Mouse (Mus musculus): ENCODE data around the gene Pagr1b. TPM values are rescaled to one million over a fixed set of nuclear protein-coding genes. Genes with fewer than 3 reads are reported as not detected.

The Pagr1b gene
- polyA plus RNA-seq, 1 experiment, result 17.6 TPM

DNA sequence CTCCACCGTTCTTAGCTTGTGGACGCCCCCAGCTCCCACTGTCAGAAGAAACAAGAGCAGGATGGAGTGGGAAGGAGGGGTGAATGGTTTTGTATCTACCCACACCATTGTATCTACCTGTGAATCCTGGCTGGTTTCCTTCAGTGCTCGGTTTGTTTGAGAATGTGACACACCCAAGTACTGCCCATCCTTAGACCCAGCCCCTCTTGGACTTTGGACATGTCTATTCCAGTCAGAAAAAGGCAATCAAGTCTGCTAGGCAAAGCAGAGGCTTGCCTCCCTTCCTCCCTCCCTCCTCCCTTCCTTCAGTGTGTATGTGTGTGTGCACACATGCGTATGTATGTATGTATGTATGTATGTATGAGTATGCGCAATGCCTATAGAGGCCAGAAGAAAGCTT is 12.7 kb downstream of the Pagr1b start:
- no peak overlapping the region for H3K27ac ChIP-seq (ENCODE audit: insufficient read depth, low read depth, low read length)
- peaks cover 22% of the 10 kb centered on the region for H3K4me1 ChIP-seq (ENCODE audit: control insufficient read depth, insufficient read depth, low read length)
- TF ChIP-seq POLR2A (IDR thresholded peaks at IDR 0.05; ENCODE audit: borderline replicate concordance, low read depth, low read length) (no peak), CTCF (IDR thresholded peaks at IDR 0.05; ENCODE audit: low read depth, low read length) (no peak)

DNA sequence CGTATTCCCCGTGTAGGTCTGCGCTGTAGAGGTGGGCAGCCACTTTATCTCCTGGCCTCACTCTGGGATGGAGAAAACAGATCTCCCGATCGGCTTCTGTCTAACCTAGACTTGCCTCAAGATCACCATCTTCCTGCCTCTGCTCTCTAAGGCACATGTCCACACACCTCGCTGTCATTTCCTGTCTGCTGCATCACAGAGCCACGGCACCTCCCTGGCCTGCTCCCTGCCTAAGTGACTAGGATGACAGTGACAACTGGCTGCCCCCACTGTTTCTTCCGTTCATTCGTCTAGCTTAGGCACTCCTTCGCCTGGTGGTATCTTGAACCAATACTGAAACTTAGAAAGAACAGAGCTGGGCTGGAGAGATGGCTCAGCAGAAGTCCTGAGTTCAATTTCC is 16.7 kb downstream of the Pagr1b start:
- Histone ChIP-seq H3K4me3 (ENCODE audit: insufficient read depth, low read length) (no peak overlapping the region), H3K4me1 (ENCODE audit: control insufficient read depth, insufficient read depth, low read length) (peaks cover 7% of the 10 kb centered on the region), H3K27ac (ENCODE audit: insufficient read depth, low read depth, low read length) (no peak overlapping the region)
- no peak for TF ChIP-seq CTCF (IDR thresholded peaks at IDR 0.05; ENCODE audit: low read depth, low read length)
- no peak for TF ChIP-seq POLR2A (IDR thresholded peaks at IDR 0.05; ENCODE audit: borderline replicate concordance, low read depth, low read length)

More for the DNA sequence above, 12.7 kb downstream of the Pagr1b start:
- H3K4me3 ChIP-seq (ENCODE audit: insufficient read depth, low read length), result no peak overlapping the region

DNA sequence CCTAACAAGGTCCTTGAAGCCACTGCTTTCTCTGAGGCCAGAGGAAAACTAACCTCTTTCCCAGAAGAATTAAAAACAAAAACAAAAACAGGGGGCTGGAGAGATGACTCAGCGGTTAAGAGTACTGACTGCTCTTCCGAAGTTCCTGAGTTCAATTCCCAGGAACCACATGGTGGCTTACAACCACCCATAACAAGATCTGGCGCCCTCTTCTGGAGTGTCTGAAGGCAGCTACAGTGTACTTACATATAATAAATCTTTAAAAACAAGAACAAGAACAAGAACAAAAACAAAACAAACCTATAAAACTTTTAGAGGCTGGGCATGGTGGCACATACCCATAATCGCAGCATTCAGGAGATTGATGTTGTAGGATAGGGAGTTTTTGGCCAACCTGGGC is 19.8 kb downstream of the Pagr1b start:
- H3K27ac ChIP-seq (ENCODE audit: insufficient read depth, low read depth, low read length), result no peak overlapping the region
- no peak for TF ChIP-seq CTCF (IDR thresholded peaks at IDR 0.05; ENCODE audit: low read depth, low read length)
- TF ChIP-seq POLR2A (IDR thresholded peaks at IDR 0.05; ENCODE audit: borderline replicate concordance, low read depth, low read length), result no peak
- H3K4me1 ChIP-seq (ENCODE audit: control insufficient read depth, insufficient read depth, low read length), result no peaks in the 10 kb centered on the region
- H3K4me3 ChIP-seq (ENCODE audit: insufficient read depth, low read length), result no peak overlapping the region

- Histone ChIP-seq H3K4me1 (ENCODE audit: control insufficient read depth, insufficient read depth, low read length) (no peaks in the 10 kb centered on the region), H3K4me3 (ENCODE audit: insufficient read depth, low read length) (no peak overlapping the region), H3K27ac (ENCODE audit: insufficient read depth, low read depth, low read length) (no peak overlapping the region)
- TF ChIP-seq POLR2A (IDR thresholded peaks at IDR 0.05; ENCODE audit: borderline replicate concordance, low read depth, low read length) (no peak), CTCF (IDR thresholded peaks at IDR 0.05; ENCODE audit: low read depth, low read length) (no peak)
Measured at GRCm38 (mm10) chr7:126988816-126989215, 27.5 kb downstream of the Pagr1b start.

DNA sequence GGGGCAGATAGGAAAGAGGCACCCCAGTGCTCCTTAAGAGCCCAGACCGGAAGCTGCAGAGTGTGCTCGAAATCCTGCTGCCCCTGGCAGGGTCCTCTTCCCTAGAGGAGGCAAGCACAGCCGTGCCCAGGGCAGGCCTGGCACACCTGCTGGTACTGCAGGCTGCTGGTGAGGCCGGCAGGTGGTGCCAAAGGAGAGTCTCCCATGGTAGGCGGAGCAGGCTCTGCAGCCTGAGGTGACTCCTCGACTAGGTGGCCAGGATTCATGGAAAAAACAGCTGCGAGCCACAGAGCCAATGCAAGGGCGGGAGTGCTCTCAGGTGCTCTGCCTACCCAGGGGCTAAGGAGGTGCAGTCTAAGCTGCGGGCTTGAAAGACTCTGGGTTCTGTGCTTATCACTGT is 30.0 kb downstream of the Pagr1b start:
- Histone ChIP-seq H3K27ac (ENCODE audit: insufficient read depth, low read depth, low read length) (no peak overlapping the region), H3K4me3 (ENCODE audit: insufficient read depth, low read length) (no peak overlapping the region), H3K4me1 (ENCODE audit: control insufficient read depth, insufficient read depth, low read length) (no peaks in the 10 kb centered on the region)
- TF ChIP-seq CTCF (IDR thresholded peaks at IDR 0.05; ENCODE audit: low read depth, low read length), result no peak
- TF ChIP-seq POLR2A (IDR thresholded peaks at IDR 0.05; ENCODE audit: borderline replicate concordance, low read depth, low read length), result no peak

DNA sequence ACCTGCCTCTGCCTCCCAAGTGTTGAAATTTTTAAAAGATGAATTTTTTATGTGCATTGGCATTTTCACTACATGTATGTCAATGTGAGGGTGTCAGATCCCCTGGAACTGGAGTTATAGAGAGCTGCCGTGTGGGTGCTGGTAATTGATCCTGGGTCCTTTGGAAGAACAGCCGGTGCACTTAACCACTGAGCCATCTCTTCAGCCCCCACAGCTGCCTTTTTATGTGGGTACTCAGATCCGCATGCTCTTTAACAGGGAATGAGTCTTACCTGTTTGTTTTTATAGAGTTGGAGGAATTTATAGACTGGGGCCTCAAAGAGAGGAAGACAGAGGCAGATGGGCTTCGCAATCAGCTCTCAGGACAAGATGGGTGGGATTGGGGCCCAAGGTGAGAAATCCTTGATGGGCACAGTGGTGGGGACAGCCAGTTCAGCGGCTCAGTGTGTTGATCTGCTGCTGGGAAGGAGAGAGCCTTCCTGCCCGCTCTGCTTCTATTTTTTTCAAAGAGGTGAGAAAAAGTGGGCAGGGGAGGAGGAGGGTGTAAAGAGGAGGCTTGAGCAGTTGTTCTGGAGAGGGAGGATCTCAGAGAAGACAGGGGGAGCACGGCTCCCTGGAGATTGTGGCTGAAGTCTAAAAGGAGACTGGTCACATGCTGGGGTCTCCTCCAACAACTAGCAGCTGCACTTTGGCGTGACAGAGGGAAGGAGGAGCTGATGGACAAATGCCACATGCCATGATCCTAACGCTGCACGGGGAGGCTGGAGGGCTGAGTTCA is 31.4 kb downstream of the Pagr1b start:
- H3K4me1 ChIP-seq (ENCODE audit: control insufficient read depth, insufficient read depth, low read length), result no peaks in the 10 kb centered on the region
- no peak for TF ChIP-seq POLR2A (IDR thresholded peaks at IDR 0.05; ENCODE audit: borderline replicate concordance, low read depth, low read length)
- TF ChIP-seq CTCF (IDR thresholded peaks at IDR 0.05; ENCODE audit: low read depth, low read length), result no peak
- H3K27ac ChIP-seq (ENCODE audit: insufficient read depth, low read depth, low read length), result no peak overlapping the region

DNA sequence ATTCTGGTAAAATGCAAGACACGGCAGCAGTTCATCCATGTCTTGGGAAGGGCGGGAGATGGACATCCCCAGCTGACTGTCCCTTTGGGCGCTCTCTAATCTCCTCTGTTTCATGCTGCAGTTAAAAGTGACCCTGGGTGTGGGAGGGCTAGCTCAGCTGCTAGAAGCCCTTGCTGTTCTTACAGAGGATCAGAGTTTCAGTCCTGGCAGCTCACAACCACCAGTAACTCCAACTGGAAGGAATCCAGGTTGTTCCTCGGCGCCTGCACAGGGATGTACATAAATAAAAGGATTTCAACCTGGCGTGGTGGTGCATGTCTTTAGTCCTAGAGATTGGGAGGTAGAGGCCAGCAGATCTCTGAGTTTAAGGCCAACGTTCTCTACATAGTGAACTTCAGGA is 33.2 kb downstream of the Pagr1b start:
- TF ChIP-seq CTCF (IDR thresholded peaks at IDR 0.05; ENCODE audit: low read depth, low read length) (no peak), POLR2A (IDR thresholded peaks at IDR 0.05; ENCODE audit: borderline replicate concordance, low read depth, low read length) (no peak)
- H3K27ac ChIP-seq (ENCODE audit: insufficient read depth, low read depth, low read length), result no peak overlapping the region
- no peak overlapping the region for H3K4me3 ChIP-seq (ENCODE audit: insufficient read depth, low read length)
- H3K4me1 ChIP-seq (ENCODE audit: control insufficient read depth, insufficient read depth, low read length), result no peaks in the 10 kb centered on the region

More for the DNA sequence above, 31.4 kb downstream of the Pagr1b start:
- no peak overlapping the region for H3K4me3 ChIP-seq (ENCODE audit: insufficient read depth, low read length)

DNA sequence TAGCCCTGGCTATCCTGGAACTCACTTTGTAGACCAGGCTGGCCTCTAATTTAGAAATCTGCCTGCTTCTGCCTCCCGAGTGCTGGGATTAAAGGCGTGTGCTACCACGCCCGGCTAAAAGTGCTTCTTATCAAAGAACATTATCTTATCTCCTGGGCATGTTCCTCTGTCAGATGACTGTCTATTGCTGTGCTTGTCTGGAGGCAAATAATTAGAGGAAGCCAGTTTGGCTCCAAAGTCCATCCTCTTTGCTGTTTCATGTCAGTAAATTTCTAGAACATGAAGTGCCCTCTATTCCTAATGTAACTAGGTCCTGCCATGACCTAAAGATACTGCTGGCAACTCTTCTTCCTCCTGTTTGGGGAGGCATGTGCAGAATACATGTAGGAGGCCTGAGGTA is 34.2 kb downstream of the Pagr1b start:
- Histone ChIP-seq H3K27ac (ENCODE audit: insufficient read depth, low read depth, low read length) (no peak overlapping the region), H3K4me3 (ENCODE audit: insufficient read depth, low read length) (no peak overlapping the region), H3K4me1 (ENCODE audit: control insufficient read depth, insufficient read depth, low read length) (no peaks in the 10 kb centered on the region)
- TF ChIP-seq CTCF (IDR thresholded peaks at IDR 0.05; ENCODE audit: low read depth, low read length) (no peak), POLR2A (IDR thresholded peaks at IDR 0.05; ENCODE audit: borderline replicate concordance, low read depth, low read length) (no peak)

- Histone ChIP-seq H3K27ac (ENCODE audit: insufficient read depth, low read depth, low read length) (no peak overlapping the region), H3K4me1 (ENCODE audit: control insufficient read depth, insufficient read depth, low read length) (no peaks in the 10 kb centered on the region), H3K4me3 (ENCODE audit: insufficient read depth, low read length) (no peak overlapping the region)
- no peak for TF ChIP-seq CTCF (IDR thresholded peaks at IDR 0.05; ENCODE audit: low read depth, low read length)
- no peak for TF ChIP-seq POLR2A (IDR thresholded peaks at IDR 0.05; ENCODE audit: borderline replicate concordance, low read depth, low read length)
Measured at GRCm38 (mm10) chr7:126981601-126982000, 34.7 kb downstream of the Pagr1b start.

DNA sequence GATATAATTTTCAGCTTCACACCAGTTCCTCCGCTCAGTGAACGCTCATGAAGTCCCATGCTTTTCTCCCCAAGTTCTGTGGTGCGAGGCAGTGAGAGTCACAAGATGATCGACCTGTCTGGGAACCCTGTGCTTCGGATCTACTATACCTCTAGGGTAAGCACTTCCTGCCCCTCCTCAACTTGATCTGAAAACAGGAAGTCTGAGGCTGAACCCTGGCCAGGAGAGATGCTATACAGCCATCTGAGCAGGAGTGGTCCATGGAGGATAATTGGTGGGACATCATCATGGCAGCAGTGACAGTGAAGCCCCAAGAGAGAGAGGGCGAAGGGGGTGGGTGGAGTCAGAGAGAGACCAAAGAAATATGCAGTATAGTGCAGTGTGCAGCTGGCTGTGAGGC is 37.4 kb downstream of the Pagr1b start:
- no peak for TF ChIP-seq CTCF (IDR thresholded peaks at IDR 0.05; ENCODE audit: low read depth, low read length)
- TF ChIP-seq POLR2A (IDR thresholded peaks at IDR 0.05; ENCODE audit: borderline replicate concordance, low read depth, low read length), result no peak
- no peak overlapping the region for H3K27ac ChIP-seq (ENCODE audit: insufficient read depth, low read depth, low read length)

More for the DNA sequence above, 37.4 kb downstream of the Pagr1b start:
- H3K4me1 ChIP-seq (ENCODE audit: control insufficient read depth, insufficient read depth, low read length), result peaks cover 10% of the 10 kb centered on the region
- no peak overlapping the region for H3K4me3 ChIP-seq (ENCODE audit: insufficient read depth, low read length)

All from bone marrow macrophage, adult 2 months (primary cell).